Mouse (Mus musculus): ENCODE measurements around the gene Tgfb3. TPM values are rescaled to one million over a fixed set of nuclear protein-coding genes. Genes with fewer than 3 reads are reported as not detected.

Gene Tgfb3
- total and polyA plus RNA-seq, 3 experiments = 8.7 to 16.3 (median 9.7) TPM

GRCm38 (mm10) chr12:86030932-86031331, 47.9 kb downstream of the Tgfb3 start:
- no peak for DNase-seq

- no peak for DNase-seq
Measured at GRCm38 (mm10) chr12:86027747-86028146, 51.1 kb downstream of the Tgfb3 start.

- DNase-seq = no peak
Measured at GRCm38 (mm10) chr12:86027000-86027399, 51.8 kb downstream of the Tgfb3 start.

DNA sequence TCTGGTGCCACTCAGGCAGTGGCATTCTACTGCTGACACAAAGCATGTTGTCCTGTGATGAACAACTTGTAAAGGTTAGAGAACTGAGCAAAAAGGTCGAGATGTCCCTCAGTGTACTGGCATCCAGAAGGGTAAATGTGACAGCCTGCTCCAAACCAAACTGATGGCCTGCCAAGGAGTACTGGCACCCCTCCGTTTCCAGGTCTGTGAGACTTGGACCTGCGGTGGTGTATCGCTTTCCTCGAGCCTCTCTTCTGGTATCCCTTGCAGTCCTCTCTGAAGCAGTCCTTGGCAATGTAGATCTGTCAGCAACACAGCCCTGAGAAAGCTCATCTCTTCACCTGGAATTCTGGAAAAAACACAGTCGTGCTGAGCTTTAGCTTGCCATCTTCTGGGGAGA, 53.4 kb downstream of the Tgfb3 start:
- DNase-seq = no peak

GRCm38 (mm10) chr12:86024426-86024825, 54.4 kb downstream of the Tgfb3 start:
- peak; percentile 23 for DNase-seq

- DNase-seq = no peak
Measured at GRCm38 (mm10) chr12:86023081-86023871, 55.6 kb downstream of the Tgfb3 start.

GRCm38 (mm10) chr12:86022282-86022984, 56.4 kb downstream of the Tgfb3 start:
- DNase-seq = no peak

GRCm38 (mm10) chr12:86021583-86021982, 57.3 kb downstream of the Tgfb3 start:
- DNase-seq = no peak

- DNase-seq = no peak
Measured at GRCm38 (mm10) chr12:86017360-86017759, 61.5 kb downstream of the Tgfb3 start.

GRCm38 (mm10) chr12:86015114-86015513, 63.7 kb downstream of the Tgfb3 start:
- DNase-seq = no peak

DNA sequence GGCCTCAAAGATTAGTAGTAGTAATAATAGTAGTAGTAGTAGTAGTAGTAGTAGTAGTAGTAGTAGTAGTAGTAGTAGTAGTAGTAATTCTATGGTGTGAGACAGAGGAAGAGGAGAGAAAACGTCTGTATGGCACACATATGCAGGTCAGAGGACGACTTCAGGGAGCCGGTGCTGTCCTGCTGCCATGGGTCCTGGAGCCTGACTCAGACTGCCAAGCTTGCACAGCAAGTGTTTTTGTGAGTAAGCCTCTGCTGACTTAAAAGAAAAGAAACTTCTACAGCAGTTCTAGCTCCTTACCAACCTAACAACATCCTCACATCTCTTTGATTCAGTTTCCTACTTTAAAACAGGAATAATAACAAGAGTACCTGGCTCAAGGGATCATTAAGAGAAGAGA, 64.2 kb downstream of the Tgfb3 start:
- no peak for DNase-seq

DNA sequence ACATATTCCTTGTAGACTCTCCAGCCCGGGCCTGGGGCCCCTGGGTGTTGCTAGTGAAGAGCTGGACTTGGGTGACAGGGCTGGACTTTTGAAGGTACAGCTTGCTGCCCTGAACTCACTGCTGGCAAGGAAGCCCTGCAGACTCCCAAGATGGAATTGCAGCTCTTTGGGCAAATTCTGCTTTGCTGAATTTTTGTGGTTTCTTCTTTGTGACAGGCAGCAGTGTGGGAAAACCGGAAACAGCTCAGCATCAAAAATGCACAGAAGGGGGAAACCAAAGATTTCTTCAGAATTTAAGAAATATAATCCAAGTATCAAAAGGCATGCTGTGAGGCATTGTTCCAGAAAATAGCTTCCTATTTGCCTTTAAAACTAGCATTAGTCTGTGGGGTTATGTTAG, 64.7 kb downstream of the Tgfb3 start:
- no peak for DNase-seq

GRCm38 (mm10) chr12:86012195-86012594, 66.6 kb downstream of the Tgfb3 start:
- no peak for DNase-seq

GRCm38 (mm10) chr12:86010656-86011055, 68.2 kb downstream of the Tgfb3 start:
- DNase-seq = no peak

- no peak for DNase-seq
Measured at GRCm38 (mm10) chr12:86007377-86007776, 71.5 kb downstream of the Tgfb3 start.

Other genes starting within 250 kb of the Tgfb3 start
- 10 to 100 TPM; 18.3 to 30.3 TPM for gene Ift43, start 3.5 kb upstream of the Tgfb3 start, total RNA-seq (2021)
- 10.6 and 10.9 TPM in 2 replicates for gene Ift43, start 3.5 kb upstream of the Tgfb3 start, polyA plus RNA-seq (2012; rRNA removed)
- gene Gpatch2l, start 162.8 kb upstream of the Tgfb3 start, total RNA-seq (2021) = 10 to 100 TPM; 17.6 to 18.6 TPM
- gene Gpatch2l, start 162.8 kb upstream of the Tgfb3 start, polyA plus RNA-seq (2012; rRNA removed) = 5.7 and 7.0 TPM in 2 replicates